Mouse (Mus musculus) intestine, embryonic 16.5 days (tissue): ENCODE results near the gene Mroh8. TPM values are rescaled to one million over a fixed set of nuclear protein-coding genes. Genes with fewer than 3 reads are reported as not detected.

Experiments
- ATAC-seq: fragments of 200-750 bp; cut with Nextera tagmentation; 2 replicates; pipeline ENCODE4 v1.8.0; 2017; ENCODE audit warnings: moderate TSS enrichment, moderate library complexity
- H3K27ac ChIP-seq: fragments of 300-500 bp; sonication (generic); 2 replicates; pipeline ENCODE4 v1.5.1; 2014; ENCODE audit warnings: mild to moderate bottlenecking, low read length
- H3K27me3 ChIP-seq: fragments of 300-500 bp; sonication (generic); replicated peaks from 2 replicates; pipeline ENCODE4 v1.6.1; 2014; ENCODE audit warnings: low read length, control low read depth, mixed read lengths; ENCODE audit not compliant: control insufficient read depth, insufficient read depth
- H3K36me3 ChIP-seq: fragments of 300-500 bp; sonication (generic); 2 replicates; pipeline ENCODE4 v1.6.1; 2014; ENCODE audit warnings: low read length, control low read depth; ENCODE audit not compliant: control insufficient read depth, insufficient read depth
- H3K4me1 ChIP-seq: fragments of 300-500 bp; sonication (generic); 2 replicates; pipeline ENCODE4 v1.6.1; 2014; ENCODE audit warnings: low read length, control low read depth, mixed read lengths; ENCODE audit not compliant: control insufficient read depth, insufficient read depth
- H3K4me2 ChIP-seq: fragments of 300-500 bp; sonication (generic); 2 replicates; pipeline ENCODE4 v1.6.1; 2014; ENCODE audit warnings: low read depth, low read length, control low read depth
- H3K4me3 ChIP-seq: fragments of 300-500 bp; sonication (generic); 2 replicates; pipeline ENCODE4 v1.5.1; 2014; ENCODE audit warnings: mild to moderate bottlenecking, low read length
- H3K9ac ChIP-seq: fragments of 300-500 bp; sonication (generic); 2 replicates; pipeline ENCODE4 v1.6.1; 2014; ENCODE audit warnings: low read depth, low read length
- H3K9me3 ChIP-seq: fragments of 300-500 bp; sonication (generic); 2 replicates; pipeline ENCODE4 v1.6.1; 2016; ENCODE audit warnings: low read length, control low read depth; ENCODE audit not compliant: control insufficient read depth
- WGBS: fragments of 180-500 bp; shearing (Covaris S2); extraction: QIAGEN DNeasy Blood & Tissue Kit; methylation state at CpG from one replicate; pipeline ENCODE4 v1.1.7; 2014; 5-methylcytosine and 5-hydroxymethylcytosine counted together
- polyA plus RNA-seq: library from polyadenylated mRNA; unstranded; fragments of >200 nt; fragmentation: Nextera tagmentation; extraction: Ambion mirVana; gene quantifications from 2 replicates; pipeline ENCODE4 v1.2.1, GENCODE M21; 2015

Gene Mroh8
- 0.34 and 0.54 TPM in 2 replicates for polyA plus RNA-seq

DNA sequence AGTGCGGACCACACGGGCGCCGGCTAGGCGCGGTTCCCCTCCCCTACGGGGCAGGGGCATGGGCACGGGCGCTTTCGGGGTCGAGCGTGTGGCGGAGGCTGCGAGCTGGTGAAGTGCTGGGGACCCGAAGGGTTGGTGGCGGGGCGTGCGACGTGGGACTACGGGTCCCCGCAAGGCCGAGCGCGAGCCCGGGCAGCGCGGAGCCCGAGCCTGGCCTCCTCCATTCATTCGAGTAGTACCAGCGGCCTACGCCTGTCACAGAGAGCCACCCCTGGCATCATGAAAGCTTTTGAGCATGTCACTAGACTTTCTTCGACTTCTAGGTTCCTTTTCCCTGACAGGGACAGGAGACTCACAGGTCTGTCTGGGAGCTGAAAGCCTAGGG, at the start of gene Mroh8:
Mroh8 (minus strand) TSS at position 134 of the 385 bp plus-strand sequence.
- Histone ChIP-seq H3K27ac (peak within 1 kb of the TSS; percentile 92), H3K27me3 (no peaks in the 10 kb centered on the region), H3K4me1 (peaks cover 17% of the 10 kb centered on the region), H3K4me2 (peak within 1 kb of the TSS; percentile 62), H3K4me3 (peak within 1 kb of the TSS; percentile 89), H3K9me3 (no peaks in the 10 kb centered on the region), H3K9ac (peak within 1 kb of the TSS; percentile 96), H3K36me3 (peaks cover 7% of the 10 kb centered on the region)
- ATAC-seq, result peak; percentile 78
- under 1% methylated on average over 30 of the region's 32 CpGs for WGBS

DNA sequence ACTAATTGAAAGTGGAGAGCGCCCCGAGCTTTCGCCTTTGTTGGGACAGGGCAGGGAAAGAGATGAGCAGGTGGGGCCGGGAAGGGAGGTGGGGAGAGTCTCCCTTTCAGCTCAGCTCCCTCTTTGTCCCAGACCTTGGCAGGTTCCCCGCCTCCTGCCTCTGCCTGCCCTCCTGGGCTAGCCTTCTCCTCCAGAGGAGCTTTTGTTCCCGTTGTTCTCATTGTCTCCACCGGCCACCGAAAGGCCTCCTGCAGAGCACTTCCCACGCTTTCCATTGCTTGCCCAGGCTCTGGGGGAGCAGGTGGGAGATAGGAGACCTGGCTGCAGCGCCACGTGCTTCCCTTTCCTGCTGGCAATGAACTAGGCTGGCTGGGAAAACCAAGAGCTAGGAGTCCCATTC, 49.2 kb upstream of the Mroh8 start:
- no peak for ATAC-seq
- 45% methylated on average over 11 of the region's 11 CpGs for WGBS
- no peak overlapping the region for H3K4me2 ChIP-seq
- no peaks in the 10 kb centered on the region for H3K27me3 ChIP-seq
- no peaks in the 10 kb centered on the region for H3K4me1 ChIP-seq
- peaks cover 7% of the 10 kb centered on the region for H3K36me3 ChIP-seq
- no peak overlapping the region for H3K27ac ChIP-seq
- no peaks in the 10 kb centered on the region for H3K9me3 ChIP-seq
- no peak overlapping the region for H3K4me3 ChIP-seq
- H3K9ac ChIP-seq, result no peak overlapping the region

DNA sequence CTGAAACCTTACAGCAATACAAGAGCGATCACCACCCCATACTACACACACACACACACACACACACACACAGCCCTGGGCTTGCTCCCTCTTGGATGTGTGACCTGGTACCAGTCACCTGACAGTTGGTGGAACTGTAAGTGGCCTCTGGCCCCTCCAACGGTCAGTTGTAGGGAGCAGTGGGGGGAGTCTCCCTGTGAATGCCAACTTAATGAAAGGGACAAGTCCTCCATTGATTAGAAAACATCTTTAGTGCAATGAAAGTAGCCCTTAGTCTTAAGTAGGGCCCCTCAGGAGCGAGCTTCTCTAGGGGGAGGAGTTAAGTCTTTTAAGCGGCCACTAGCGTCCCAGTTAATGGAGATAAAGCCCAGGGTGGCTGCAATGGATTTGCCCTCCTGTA, 48.8 kb upstream of the Mroh8 start:
- Histone ChIP-seq H3K36me3 (peaks cover 11% of the 10 kb centered on the region), H3K27me3 (no peaks in the 10 kb centered on the region), H3K9ac (no peak overlapping the region), H3K4me1 (no peaks in the 10 kb centered on the region), H3K27ac (no peak overlapping the region), H3K9me3 (no peaks in the 10 kb centered on the region), H3K4me2 (no peak overlapping the region), H3K4me3 (no peak overlapping the region)
- no peak for ATAC-seq
- WGBS, result 47% methylated on average over 5 of the region's 5 CpGs

DNA sequence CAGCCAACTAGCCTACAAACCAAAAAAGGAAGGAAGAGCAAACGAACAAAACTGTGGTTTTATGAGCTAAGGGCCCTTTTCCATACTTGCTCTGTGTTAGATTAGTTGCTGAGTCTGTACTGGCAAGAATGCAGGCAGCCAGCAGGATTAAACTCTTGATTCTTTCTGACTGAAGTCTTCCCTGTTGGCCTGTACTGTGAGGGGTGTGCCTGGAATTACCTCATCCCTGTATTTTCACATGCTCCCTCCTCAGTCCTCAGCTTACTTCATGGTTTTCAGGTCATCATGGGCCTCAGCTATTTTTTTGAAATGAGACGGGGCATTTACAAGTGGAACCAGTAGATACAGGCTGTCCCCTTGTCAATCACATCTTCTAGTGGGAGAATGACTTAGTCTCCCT, 45.9 kb upstream of the Mroh8 start:
- Histone ChIP-seq H3K27ac (no peak overlapping the region), H3K4me2 (no peak overlapping the region), H3K4me1 (no peaks in the 10 kb centered on the region), H3K9me3 (no peaks in the 10 kb centered on the region), H3K27me3 (no peaks in the 10 kb centered on the region), H3K9ac (no peak overlapping the region), H3K4me3 (no peak overlapping the region), H3K36me3 (peaks cover 17% of the 10 kb centered on the region)
- 72% methylated on average over 2 of the region's 2 CpGs for WGBS
- ATAC-seq, result no peak

DNA sequence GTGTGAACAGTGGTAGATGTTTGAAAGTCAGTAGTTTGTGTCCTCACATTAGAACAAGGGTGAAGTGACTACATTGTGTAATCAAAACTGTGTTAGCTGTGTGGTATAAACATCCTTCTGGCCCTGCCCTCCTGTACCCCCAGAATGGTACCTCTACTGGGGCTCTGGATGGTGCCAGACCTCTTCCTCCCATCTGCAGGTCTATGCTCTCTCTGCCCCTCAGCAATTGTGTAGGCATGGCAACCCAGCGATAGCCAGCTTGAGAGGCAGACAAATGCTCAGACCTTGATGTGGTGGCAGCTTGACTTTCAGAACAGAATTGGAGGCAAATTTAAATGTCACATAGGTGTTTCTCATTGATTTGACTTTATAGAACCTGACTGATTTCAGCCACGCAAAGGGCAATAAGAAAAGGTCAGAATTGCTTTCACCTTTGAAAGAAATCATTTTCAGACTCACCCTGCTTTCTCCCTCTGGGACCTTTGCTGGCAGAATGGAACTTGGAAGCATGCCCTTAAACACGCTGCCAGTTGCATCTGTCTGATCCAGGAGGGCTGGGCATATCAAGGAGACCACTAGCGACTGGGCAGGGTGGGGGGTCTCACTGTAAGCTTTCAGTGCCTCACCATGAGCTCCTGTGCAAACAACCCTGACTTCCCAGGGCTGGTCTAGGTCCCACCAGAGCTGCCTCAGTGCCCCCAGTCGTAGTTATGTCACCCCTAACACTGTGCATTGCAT, 42.8 kb upstream of the Mroh8 start:
- H3K36me3 ChIP-seq, result peaks cover 28% of the 10 kb centered on the region
- H3K27ac ChIP-seq, result no peak overlapping the region
- H3K9ac ChIP-seq, result no peak overlapping the region
- H3K9me3 ChIP-seq, result no peaks in the 10 kb centered on the region
- H3K4me2 ChIP-seq, result no peak overlapping the region
- H3K4me3 ChIP-seq, result no peak overlapping the region
- H3K4me1 ChIP-seq, result no peaks in the 10 kb centered on the region
- H3K27me3 ChIP-seq, result no peaks in the 10 kb centered on the region
- 81% methylated on average over 5 of the region's 5 CpGs for WGBS
- ATAC-seq, result no peak

DNA sequence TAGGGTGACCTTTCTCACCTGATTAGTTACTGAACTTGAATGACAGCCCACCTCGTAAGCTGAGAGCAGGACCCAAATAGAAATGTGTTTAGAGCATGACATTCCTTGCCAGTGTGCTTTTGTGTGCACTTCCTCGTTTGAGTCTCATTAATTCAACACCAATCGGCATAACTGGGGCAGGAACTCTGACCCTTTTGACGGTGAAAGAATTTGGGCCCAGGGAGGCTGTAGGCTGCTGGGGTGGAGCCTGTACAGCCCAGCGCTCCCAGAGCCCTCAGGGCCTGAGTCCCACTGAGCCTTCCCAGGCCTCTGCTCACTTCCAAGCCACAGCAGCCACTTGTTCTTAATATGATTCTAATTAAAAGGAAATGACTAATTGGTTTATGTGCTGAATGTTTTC, 41.5 kb upstream of the Mroh8 start:
- Histone ChIP-seq H3K9me3 (no peaks in the 10 kb centered on the region), H3K36me3 (peaks cover 30% of the 10 kb centered on the region), H3K27ac (no peak overlapping the region), H3K27me3 (no peaks in the 10 kb centered on the region), H3K9ac (no peak overlapping the region), H3K4me3 (no peak overlapping the region), H3K4me2 (no peak overlapping the region), H3K4me1 (no peaks in the 10 kb centered on the region)
- no peak for ATAC-seq
- 57% methylated on average over 5 of the region's 5 CpGs for WGBS

DNA sequence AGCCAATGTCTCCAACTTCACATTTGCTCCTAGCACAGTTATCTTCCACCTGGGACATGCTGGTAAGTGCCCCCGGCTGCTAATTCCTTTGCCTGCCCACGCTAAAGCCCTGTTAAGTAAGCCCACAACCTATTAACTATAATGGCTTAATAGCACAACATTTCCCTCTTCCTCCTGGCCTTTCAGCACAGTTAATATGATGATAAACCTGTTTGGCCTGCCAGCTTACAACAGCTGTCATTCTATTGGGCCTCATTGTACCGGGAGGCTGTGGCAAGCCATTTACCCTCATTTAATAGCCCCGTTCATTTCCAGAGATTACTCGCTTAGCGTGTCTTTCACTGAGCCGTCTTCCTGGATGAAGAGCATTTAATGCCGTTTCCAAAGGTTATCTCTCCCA, 40.8 kb upstream of the Mroh8 start:
- no peak overlapping the region for H3K4me2 ChIP-seq
- H3K9ac ChIP-seq, result no peak overlapping the region
- ATAC-seq, result no peak
- H3K27ac ChIP-seq, result no peak overlapping the region
- 66% methylated on average over 8 of the region's 8 CpGs for WGBS
- H3K9me3 ChIP-seq, result no peaks in the 10 kb centered on the region
- peaks cover 31% of the 10 kb centered on the region for H3K36me3 ChIP-seq
- H3K4me1 ChIP-seq, result no peaks in the 10 kb centered on the region
- no peak overlapping the region for H3K4me3 ChIP-seq
- no peaks in the 10 kb centered on the region for H3K27me3 ChIP-seq

DNA sequence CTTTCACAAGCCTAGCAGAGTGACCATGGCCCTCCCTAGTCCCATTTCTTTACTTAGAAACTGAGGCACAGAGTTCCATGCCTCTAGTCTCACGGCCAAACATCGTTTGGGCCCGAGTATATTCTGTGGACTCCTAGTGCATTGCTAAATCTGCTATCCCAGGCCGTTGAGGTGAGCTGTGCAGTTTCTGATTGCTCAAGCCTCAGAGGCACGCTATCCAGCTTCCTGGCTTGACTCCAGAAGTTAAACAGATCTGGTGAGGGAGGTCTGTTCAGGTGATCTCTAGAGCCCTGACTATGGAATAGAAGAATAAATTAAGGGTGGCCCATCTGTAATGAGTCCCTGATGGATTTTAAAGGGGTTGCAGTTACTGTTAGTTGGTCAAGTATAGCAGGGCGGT, 37.9 kb upstream of the Mroh8 start:
- H3K4me2 ChIP-seq, result no peak overlapping the region
- no peak overlapping the region for H3K27ac ChIP-seq
- H3K9me3 ChIP-seq, result no peaks in the 10 kb centered on the region
- no peak overlapping the region for H3K9ac ChIP-seq
- no peaks in the 10 kb centered on the region for H3K27me3 ChIP-seq
- H3K4me3 ChIP-seq, result no peak overlapping the region
- ATAC-seq, result no peak
- WGBS, result 74% methylated on average over 6 of the region's 6 CpGs
- H3K36me3 ChIP-seq, result peaks cover 45% of the 10 kb centered on the region
- H3K4me1 ChIP-seq, result no peaks in the 10 kb centered on the region

DNA sequence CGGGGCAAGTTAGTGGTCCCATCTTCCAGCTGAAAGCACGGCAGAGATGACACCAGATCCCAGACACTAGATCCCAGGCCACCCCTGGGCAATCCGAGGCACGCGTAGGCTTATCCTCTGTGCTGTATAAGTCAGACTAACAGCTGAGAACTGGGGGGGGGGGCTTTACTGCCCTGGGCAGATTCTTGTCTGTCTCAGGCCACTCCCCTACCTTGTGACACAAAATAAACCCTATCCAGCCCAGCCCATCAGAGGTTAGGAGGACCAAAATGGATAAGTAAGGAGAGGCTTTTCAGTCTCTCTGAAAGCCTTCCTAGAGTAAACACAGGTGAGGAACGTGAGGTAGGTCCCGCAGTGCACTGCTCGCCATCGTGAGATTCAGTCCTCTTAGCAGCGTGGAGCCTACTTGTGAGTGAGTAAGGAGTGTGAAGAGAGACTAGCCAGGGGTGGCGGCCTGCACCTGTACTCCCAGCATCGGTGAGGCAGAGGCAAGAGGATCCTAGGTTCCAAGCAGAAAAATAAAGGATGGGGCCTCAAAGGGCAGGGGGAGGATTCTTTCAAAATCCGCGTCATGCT, 37.1 kb upstream of the Mroh8 start:
- Histone ChIP-seq H3K27ac (no peak overlapping the region), H3K4me2 (no peak overlapping the region), H3K27me3 (no peaks in the 10 kb centered on the region), H3K4me3 (no peak overlapping the region), H3K9ac (no peak overlapping the region), H3K4me1 (no peaks in the 10 kb centered on the region), H3K9me3 (no peaks in the 10 kb centered on the region), H3K36me3 (peaks cover 39% of the 10 kb centered on the region)
- WGBS, result 78% methylated on average over 14 of the region's 14 CpGs
- no peak for ATAC-seq
